Mouse (Mus musculus) midbrain, postnatal 0 days (tissue): ENCODE data around the gene Cnot3. TPM values are rescaled to one million over a fixed set of nuclear protein-coding genes. Genes with fewer than 3 reads are reported as not detected.
A peak's percentile ranks its signal among the peaks of the same experiment; 100 is the strongest.
"Not testable (repeated sequence)": the region's sequence is repeated elsewhere in the genome, so short reads cannot be mapped to it uniquely, and the experiment has no call there.

ENCODE experiments used
- ATAC-seq: fragments of 200-750 bp; cut with Nextera tagmentation; 2 replicates; pipeline ENCODE4 v1.8.0; 2017; ENCODE audit warnings: moderate number of reproducible peaks, mild to moderate bottlenecking, moderate TSS enrichment, moderate library complexity; ENCODE audit not compliant: low FRiP score
- DNase-seq: peaks from one replicate; pipeline ENCODE4 v3.0.0-alpha.2; 2015; ENCODE audit warnings: low spot score
- H3K27ac ChIP-seq: fragments of 300-500 bp; sonication (generic); 2 replicates; pipeline ENCODE4 v1.5.1; 2014; ENCODE audit warnings: low read depth, mild to moderate bottlenecking, low read length, mixed read lengths
- H3K27me3 ChIP-seq: fragments of 300-500 bp; sonication (generic); 2 replicates; pipeline ENCODE4 v1.6.1; 2014; ENCODE audit warnings: low read length, control low read depth, mixed read lengths; ENCODE audit not compliant: insufficient read depth
- H3K36me3 ChIP-seq: fragments of 300-500 bp; sonication (generic); 2 replicates; pipeline ENCODE4 v1.6.1; 2014; ENCODE audit warnings: low read length, control low read depth, mixed read lengths; ENCODE audit not compliant: insufficient read depth
- H3K4me1 ChIP-seq: fragments of 300-500 bp; sonication (generic); 2 replicates; pipeline ENCODE4 v1.6.1; 2014; ENCODE audit warnings: mild to moderate bottlenecking, control low read depth, antibody characterized with exemption, low read length, mixed read lengths; ENCODE audit not compliant: insufficient read depth
- H3K4me2 ChIP-seq: fragments of 300-500 bp; sonication (generic); 2 replicates; pipeline ENCODE4 v1.6.1; 2014; ENCODE audit warnings: low read depth, mild to moderate bottlenecking, low read length, mixed read lengths; ENCODE audit not compliant: poor library complexity, severe bottlenecking
- H3K4me3 ChIP-seq: fragments of 300-500 bp; sonication (generic); 2 replicates; pipeline ENCODE4 v1.5.1; 2014; ENCODE audit warnings: low read depth, mild to moderate bottlenecking, low read length, moderate library complexity
- H3K9ac ChIP-seq: fragments of 300-500 bp; sonication (generic); replicated peaks from 2 replicates; pipeline ENCODE4 v1.6.1; 2014; ENCODE audit warnings: mild to moderate bottlenecking, low read length, moderate library complexity, mixed read lengths; ENCODE audit not compliant: poor library complexity, severe bottlenecking
- H3K9me3 ChIP-seq: fragments of 300-500 bp; sonication (generic); 2 replicates; pipeline ENCODE4 v1.6.1; 2016; ENCODE audit warnings: low read length, control low read depth
- CTCF ChIP-seq: IDR thresholded peaks from 2 replicates; pipeline ENCODE4 v1.5.1; 2016; ENCODE audit warnings: antibody characterized with exemption, mild to moderate bottlenecking
- WGBS: fragments of 180-500 bp; shearing (Covaris S2); extraction: QIAGEN DNeasy Blood & Tissue Kit; methylation state at CpG from one replicate; pipeline ENCODE4 v1.1.7; 2014; 5-methylcytosine and 5-hydroxymethylcytosine counted together
- microRNA-seq: library from miRNA; unstranded; fragments of <30 nt; microRNA quantifications from one replicate; pipeline ENCODE4, GENCODE M21; 2016; ENCODE audit warnings: borderline number of aligned reads
- polyA plus RNA-seq: library from polyadenylated mRNA; unstranded; fragments of >200 nt; fragmentation: Nextera tagmentation; extraction: Ambion mirVana; gene quantifications from 2 replicates; pipeline ENCODE4 v1.2.1, GENCODE M21; 2015
- total RNA-seq: library from RNA; depleted of rRNA; stranded (reverse); fragments of >200 nt; gene quantifications from 2 replicates; pipeline ENCODE4 v1.2.3, GENCODE M21; 2014; rRNA removed

The Cnot3 gene
- total and polyA plus RNA-seq, 2 experiments from 2014 or later = 23.3 to 32.6 TPM

DNA sequence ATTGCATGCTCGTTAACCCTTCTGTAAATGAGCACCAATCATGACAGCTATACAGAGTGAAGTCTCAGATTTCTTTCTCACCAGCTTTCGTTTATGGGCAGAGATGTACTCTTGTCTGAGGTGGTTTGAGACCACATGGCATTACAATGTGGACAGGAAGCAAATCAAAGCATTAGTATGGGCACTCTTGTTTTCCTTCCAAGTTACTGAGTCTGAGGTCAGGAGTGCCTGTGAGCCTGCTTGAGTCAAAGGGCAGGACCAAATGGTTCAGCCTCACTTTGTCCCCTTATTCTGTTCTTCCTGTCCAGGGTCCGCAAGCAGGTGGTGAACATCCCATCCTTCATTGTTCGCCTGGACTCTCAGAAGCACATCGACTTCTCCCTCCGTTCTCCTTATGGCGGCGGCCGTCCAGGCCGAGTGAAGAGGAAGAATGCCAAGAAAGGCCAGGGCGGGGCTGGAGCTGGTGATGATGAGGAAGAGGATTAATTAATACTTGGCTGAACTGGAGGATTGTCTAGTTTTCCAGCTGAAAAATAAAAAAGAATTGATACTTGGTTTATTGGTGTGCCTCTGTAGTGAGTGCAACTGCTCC is 61.4 kb downstream of the Cnot3 start:
- H3K36me3 ChIP-seq = peaks cover 4% of the 10 kb centered on the region; the same call in 1 of the 2 replicates
- peak overlapping the region; percentile 81 for H3K4me2 ChIP-seq
- no peak overlapping the region for H3K27ac ChIP-seq
- TF ChIP-seq CTCF = no peak
- peak overlapping the region; percentile 59; the same call in 1 of the 2 replicates for H3K4me3 ChIP-seq
- DNase-seq (no peak), ATAC-seq (no peak)
- peak overlapping the region; percentile 76; the same call in 1 of the 2 replicates for H3K9ac ChIP-seq
- H3K9me3 ChIP-seq = no peaks in the 10 kb centered on the region
- peaks cover 7% of the 10 kb centered on the region; the same call in 1 of the 2 replicates for H3K4me1 ChIP-seq
- WGBS = 53% methylated on average over 11 of the region's 11 CpGs
- no peaks in the 10 kb centered on the region for H3K27me3 ChIP-seq

DNA sequence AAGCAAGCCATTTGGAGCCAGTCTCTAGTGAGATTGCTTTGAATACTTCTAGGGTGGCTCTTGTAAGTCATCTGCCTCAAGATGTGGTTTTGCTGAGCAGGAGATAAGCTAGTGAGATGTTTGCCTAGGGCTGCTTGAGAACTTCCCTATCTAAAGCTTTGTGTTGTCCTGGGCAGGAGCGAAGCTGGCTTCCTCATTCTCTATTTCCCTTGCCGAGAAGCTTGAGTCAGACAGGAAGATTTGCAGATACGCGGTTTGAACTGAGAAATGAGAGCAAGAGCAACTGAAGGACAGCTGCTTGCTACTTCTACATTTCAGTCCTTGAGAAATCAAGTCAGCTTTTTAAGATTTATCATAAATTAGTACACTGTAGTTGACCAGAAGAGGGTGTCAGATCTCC is 62.0 kb downstream of the Cnot3 start:
- no peak overlapping the region for H3K4me2 ChIP-seq
- H3K9ac ChIP-seq = no peak overlapping the region
- WGBS = 62% methylated on average over 4 of the region's 4 CpGs
- no peak for DNase-seq
- no peak overlapping the region for H3K4me3 ChIP-seq
- no peak for TF ChIP-seq CTCF
- H3K27ac ChIP-seq = no peak overlapping the region
- peaks cover 4% of the 10 kb centered on the region; the same call in 1 of the 2 replicates for H3K36me3 ChIP-seq
- peaks cover 7% of the 10 kb centered on the region; the same call in 1 of the 2 replicates for H3K4me1 ChIP-seq
- no peaks in the 10 kb centered on the region for H3K27me3 ChIP-seq
- no peak for ATAC-seq
- no peaks in the 10 kb centered on the region for H3K9me3 ChIP-seq

DNA sequence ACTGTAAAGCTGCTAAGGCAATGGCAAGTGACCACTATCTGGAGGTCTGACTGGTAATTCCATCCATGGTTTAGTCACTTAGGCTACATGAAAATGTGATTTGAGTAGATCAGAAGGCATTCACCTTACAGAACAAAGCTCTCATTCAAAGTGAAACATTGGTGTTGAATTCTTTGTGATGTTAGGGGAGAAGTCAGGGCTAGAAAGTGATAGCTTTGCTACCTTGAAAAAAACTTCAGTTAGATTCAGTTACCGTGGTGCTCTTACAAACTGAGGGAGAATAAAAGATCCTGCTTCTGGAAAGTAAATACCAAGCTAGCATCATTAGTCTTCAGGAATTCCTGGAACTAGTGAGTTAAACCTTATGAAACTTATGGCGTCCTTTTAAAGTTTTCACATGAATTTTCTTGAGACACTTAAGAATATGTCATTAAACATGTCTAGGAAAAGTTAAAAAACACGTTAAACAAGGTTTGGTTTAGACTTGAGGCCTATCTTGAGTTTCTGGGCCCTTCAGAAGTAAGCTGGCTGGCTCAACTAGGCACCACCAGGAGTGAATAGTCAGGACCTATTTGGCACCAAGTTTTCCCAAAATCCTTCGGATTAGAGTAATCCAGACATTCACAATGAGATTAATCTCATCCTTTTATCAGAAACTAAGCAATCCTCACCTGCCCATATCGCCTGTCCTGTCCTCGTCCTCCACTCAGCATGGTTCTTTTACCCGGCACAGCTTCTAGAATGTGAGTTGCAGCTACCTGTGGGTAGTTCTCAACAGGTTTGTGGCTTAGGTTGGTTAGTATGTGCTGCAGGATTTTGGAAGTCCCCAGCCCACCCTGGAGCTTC is 62.7 kb downstream of the Cnot3 start:
- Histone ChIP-seq H3K36me3 (peaks cover 4% of the 10 kb centered on the region; the same call in 1 of the 2 replicates), H3K9me3 (no peaks in the 10 kb centered on the region), H3K4me2 (no peak overlapping the region), H3K4me3 (no peak overlapping the region), H3K27me3 (no peaks in the 10 kb centered on the region), H3K27ac (no peak overlapping the region), H3K4me1 (peaks cover 7% of the 10 kb centered on the region; the same call in 1 of the 2 replicates), H3K9ac (no peak overlapping the region)
- 30% methylated on average over 7 of the region's 7 CpGs for whole genome bisulfite sequencing
- ATAC-seq = no peak
- TF ChIP-seq CTCF = no peak
- DNase-seq = no peak

DNA sequence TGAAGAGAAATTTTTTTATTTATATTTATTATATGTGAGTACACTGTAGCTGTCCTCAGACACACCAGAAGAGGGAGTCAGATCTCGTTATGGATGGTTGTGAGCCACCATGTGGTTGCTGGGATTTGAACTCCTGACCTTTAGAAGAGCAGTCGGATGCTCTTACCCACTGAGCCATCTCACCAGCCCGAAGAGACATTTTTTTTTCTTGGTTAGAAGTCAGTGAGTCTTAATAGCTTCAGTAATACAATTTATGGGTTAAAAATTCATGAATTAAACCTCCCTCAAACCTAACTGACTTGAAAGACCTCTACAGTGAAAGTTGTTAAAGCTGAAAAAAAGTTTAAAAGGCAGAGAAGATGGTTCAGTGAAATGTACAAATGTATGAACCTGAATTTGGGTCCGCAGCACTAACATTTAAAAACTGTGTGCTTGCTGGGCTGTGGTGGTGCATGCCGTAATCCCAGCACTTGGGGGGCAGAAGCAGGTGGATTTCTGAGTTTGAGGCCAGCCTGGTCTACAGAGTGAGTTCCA is 63.4 kb downstream of the Cnot3 start:
- not testable (repeated sequence) for H3K9ac ChIP-seq, H3K36me3 ChIP-seq, DNase-seq, H3K4me2 ChIP-seq, H3K9me3 ChIP-seq, H3K4me1 ChIP-seq, H3K4me3 ChIP-seq, H3K27ac ChIP-seq, ATAC-seq, H3K27me3 ChIP-seq
- WGBS = 39% methylated on average over 5 of the region's 5 CpGs

DNA sequence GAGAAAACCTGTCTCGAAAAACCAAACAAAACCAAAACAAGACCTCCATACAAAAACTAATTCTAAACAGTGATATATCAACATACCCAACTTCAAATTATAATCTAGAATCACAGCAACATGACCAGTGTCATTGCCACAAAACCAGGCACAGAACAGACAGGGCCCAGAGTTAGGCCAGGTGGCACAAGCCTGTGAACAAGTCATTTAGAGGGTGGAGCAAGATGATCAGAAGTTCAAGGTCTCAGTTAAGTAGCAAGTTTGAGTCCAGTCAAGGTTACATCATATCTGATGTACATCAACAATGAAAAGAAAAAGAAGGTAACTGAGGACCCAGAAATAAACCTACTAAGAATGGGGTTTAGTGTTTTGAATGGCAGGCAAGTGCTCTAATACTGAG is 63.9 kb downstream of the Cnot3 start:
- Histone ChIP-seq H3K9ac (no peak overlapping the region), H3K4me1 (peaks cover 7% of the 10 kb centered on the region; the same call in 1 of the 2 replicates), H3K36me3 (peaks cover 4% of the 10 kb centered on the region; the same call in 1 of the 2 replicates), H3K4me2 (no peak overlapping the region), H3K27ac (no peak overlapping the region), H3K27me3 (no peaks in the 10 kb centered on the region), H3K9me3 (no peaks in the 10 kb centered on the region), H3K4me3 (no peak overlapping the region)
- 77% methylated on average over 1 of the region's 1 CpGs for whole genome bisulfite sequencing
- DNase-seq = no peak
- TF ChIP-seq CTCF = no peak
- no peak for ATAC-seq

Small RNAs within 50 kb of the gene (microRNA-seq; reads per million reads assigned to microRNA genes)
- 4.0 reads per million, percentile 6 among the genes with 10 or more reads in this experiment for gene Mir3572

Other genes starting within 250 kb of the Cnot3 start
- gene Cacng6, start 221.1 kb upstream of the Cnot3 start, total RNA-seq = not detected in 2 replicates
- 0.20 TPM in 1 of 2 replicates, not detected in the other for gene Cacng6, start 221.1 kb upstream of the Cnot3 start, polyA plus RNA-seq
- gene Tarm1, start 142.6 kb upstream of the Cnot3 start, total RNA-seq = not detected in 2 replicates
- gene Tarm1, start 142.6 kb upstream of the Cnot3 start, polyA plus RNA-seq = not detected in 2 replicates
- 0.55 and 1.3 TPM in 2 replicates for gene Oscar, start 29.1 kb upstream of the Cnot3 start, total RNA-seq
- 0.63 and 0.77 TPM in 2 replicates for gene Oscar, start 29.1 kb upstream of the Cnot3 start, polyA plus RNA-seq
- gene Ndufa3, start 27.9 kb upstream of the Cnot3 start, total RNA-seq = 340 and 373 TPM in 2 replicates
- 556 and 624 TPM in 2 replicates for gene Ndufa3, start 27.9 kb upstream of the Cnot3 start, polyA plus RNA-seq
- gene Tfpt, start 15.3 kb upstream of the Cnot3 start, total RNA-seq = 19.7 and 30.7 TPM in 2 replicates
- 33.5 and 35.6 TPM in 2 replicates for gene Tfpt, start 15.3 kb upstream of the Cnot3 start, polyA plus RNA-seq
- 58.6 and 58.9 TPM in 2 replicates for gene Prpf31, start 15.3 kb upstream of the Cnot3 start, total RNA-seq
- 66.0 and 73.8 TPM in 2 replicates for gene Prpf31, start 15.3 kb upstream of the Cnot3 start, polyA plus RNA-seq
- 5.2 and 7.2 TPM in 2 replicates for gene Leng1, start 20.6 kb downstream of the Cnot3 start, total RNA-seq
- 11.2 and 12.1 TPM in 2 replicates for gene Leng1, start 20.6 kb downstream of the Cnot3 start, polyA plus RNA-seq
- 4.0 and 8.2 TPM in 2 replicates for gene Tmc4, start 32.3 kb downstream of the Cnot3 start, total RNA-seq
- 3.7 and 4.2 TPM in 2 replicates for gene Tmc4, start 32.3 kb downstream of the Cnot3 start, polyA plus RNA-seq
- 329 and 396 TPM in 2 replicates for gene Tsen34, start 47.6 kb downstream of the Cnot3 start, total RNA-seq
- 260 and 263 TPM in 2 replicates for gene Tsen34, start 47.6 kb downstream of the Cnot3 start, polyA plus RNA-seq
- gene Mboat7, start 48.3 kb downstream of the Cnot3 start, total RNA-seq = 219 and 252 TPM in 2 replicates
- 134 and 141 TPM in 2 replicates for gene Mboat7, start 48.3 kb downstream of the Cnot3 start, polyA plus RNA-seq
- gene Rps9, start 58.7 kb downstream of the Cnot3 start, total RNA-seq = 733 and 742 TPM in 2 replicates
- 638 and 663 TPM in 2 replicates for gene Rps9, start 58.7 kb downstream of the Cnot3 start, polyA plus RNA-seq
- 0.28 and 0.93 TPM in 2 replicates for gene Pirb, start 75.1 kb downstream of the Cnot3 start, total RNA-seq
- gene Pirb, start 75.1 kb downstream of the Cnot3 start, polyA plus RNA-seq = 0.38 and 0.49 TPM in 2 replicates
- gene Gm15448, start 180.4 kb downstream of the Cnot3 start, total RNA-seq = not detected in 2 replicates
- not detected in 2 replicates for gene Gm15448, start 180.4 kb downstream of the Cnot3 start, polyA plus RNA-seq
- gene Pira2, start 199.8 kb downstream of the Cnot3 start, total RNA-seq = not detected in 2 replicates
- not detected in 2 replicates for gene Pira2, start 199.8 kb downstream of the Cnot3 start, polyA plus RNA-seq